Mouse (Mus musculus) cerebellum, adult 2 months (tissue): ENCODE measurements around the gene Fgfr2. TPM values are rescaled to one million over a fixed set of nuclear protein-coding genes. Genes with fewer than 3 reads are reported as not detected.

ENCODE experiments used
- DNase-seq, 2 experiments: peaks; one replicate each; pipeline ENCODE4 v3.0.0; 2021
- H3K27ac ChIP-seq: fragments of 200-500 bp; 2 replicates; pipeline ENCODE4 v1.5.1; 2012; ENCODE audit warnings: low read length, control low read depth, inconsistent platforms; ENCODE audit not compliant: insufficient read depth
- H3K27me3 ChIP-seq: fragments of 200-500 bp; 2 replicates; pipeline ENCODE4 v1.6.1; 2012; ENCODE audit warnings: inconsistent platforms, mild to moderate bottlenecking, low read length, moderate library complexity; ENCODE audit not compliant: control insufficient read depth, insufficient read depth
- H3K4me1 ChIP-seq: fragments of 200-500 bp; 2 replicates; pipeline ENCODE4 v1.6.1; 2011; ENCODE audit warnings: low read length; ENCODE audit not compliant: control insufficient read depth, insufficient read depth
- H3K4me3 ChIP-seq: fragments of 200-500 bp; replicated peaks from 2 replicates; pipeline ENCODE3; 2011; ENCODE audit warnings: mild to moderate bottlenecking, low read depth, low read length, control low read depth; ENCODE audit not compliant: insufficient read depth
- CTCF ChIP-seq: fragments of 200-500 bp; IDR thresholded peaks from 2 replicates; pipeline ENCODE4 v1.5.1; 2011; ENCODE audit warnings: low read depth, mild to moderate bottlenecking, control low read depth, low read length, moderate library complexity, borderline replicate concordance; ENCODE audit not compliant: insufficient read depth
- POLR2A ChIP-seq: fragments of 200-500 bp; IDR thresholded peaks from 2 replicates; pipeline ENCODE4 v1.6.1; 2011; ENCODE audit warnings: low read length, control low read depth, borderline replicate concordance; ENCODE audit not compliant: insufficient read depth
- whole genome bisulfite sequencing: fragments of 180-500 bp; shearing (Covaris S2); methylation state at CpG from one replicate; pipeline ENCODE4 v1.1.7; 2018; 5-methylcytosine and 5-hydroxymethylcytosine counted together
- polyA plus RNA-seq: library from polyadenylated mRNA; depleted of rRNA; stranded (reverse); fragments of >200 nt; gene quantifications from 2 replicates; pipeline ENCODE4 v1.2.3, GENCODE M21; 2012

Fgfr2 gene
- polyA plus RNA-seq, 1 experiment: 95.3 TPM

GRCm38 (mm10) chr7:132644605-132645279, 478.4 kb downstream of the Fgfr2 start:
- DNase-seq: no peak
- TF ChIP-seq CTCF: no peak
- TF ChIP-seq POLR2A: no peak
- Histone ChIP-seq H3K4me3 (no peak overlapping the region), H3K4me1 (no peaks in the 10 kb centered on the region), H3K27ac (no peak overlapping the region), H3K27me3 (no peaks in the 10 kb centered on the region)
- 89% methylated on average over 11 of the region's 11 CpGs for WGBS

GRCm38 (mm10) chr7:132641606-132642005, 481.5 kb downstream of the Fgfr2 start:
- Histone ChIP-seq H3K27ac (no peak overlapping the region), H3K27me3 (no peaks in the 10 kb centered on the region), H3K4me3 (no peak overlapping the region), H3K4me1 (0 out of 2 replicates have a peak, but pooled peaks cover 4% of the 10 kb centered on the region)
- 96% methylated on average over 1 of the region's 1 CpGs for WGBS
- no peak for DNase-seq
- TF ChIP-seq CTCF: no peak

- peak; percentile 28 to 37 for DNase-seq
- Histone ChIP-seq H3K27ac (no peak overlapping the region), H3K4me3 (no peak overlapping the region), H3K27me3 (no peaks in the 10 kb centered on the region), H3K4me1 (0 out of 2 replicates have a peak, but pooled peaks cover 4% of the 10 kb centered on the region)
- 18% methylated on average over 9 of the region's 9 CpGs for WGBS
- TF ChIP-seq CTCF: no peak
- TF ChIP-seq POLR2A: no peak
Measured at GRCm38 (mm10) chr7:132640946-132641345, 482.2 kb downstream of the Fgfr2 start.

- 0 out of 2 replicates have a peak, but pooled peaks cover 4% of the 10 kb centered on the region for H3K4me1 ChIP-seq
- 58% methylated on average over 12 of the region's 12 CpGs for WGBS
- no peaks in the 10 kb centered on the region for H3K27me3 ChIP-seq
- no peak overlapping the region for H3K4me3 ChIP-seq
- DNase-seq: peak; percentile 35 to 68
- H3K27ac ChIP-seq: no peak overlapping the region
- TF ChIP-seq POLR2A: no peak
- peak; percentile 86 for TF ChIP-seq CTCF
Measured at GRCm38 (mm10) chr7:132638446-132639087, 484.6 kb downstream of the Fgfr2 start.

GRCm38 (mm10) chr7:132637292-132637691, 485.9 kb downstream of the Fgfr2 start:
- WGBS: 50% methylated on average over 12 of the region's 12 CpGs
- no peak for DNase-seq
- TF ChIP-seq POLR2A: no peak
- Histone ChIP-seq H3K4me1 (0 out of 2 replicates have a peak, but pooled peaks cover 4% of the 10 kb centered on the region), H3K27ac (no peak overlapping the region), H3K27me3 (no peaks in the 10 kb centered on the region), H3K4me3 (no peak overlapping the region)

GRCm38 (mm10) chr7:132631313-132631712, 491.8 kb downstream of the Fgfr2 start:
- 26% methylated on average over 11 of the region's 11 CpGs for WGBS
- Histone ChIP-seq H3K27me3 (no peaks in the 10 kb centered on the region), H3K27ac (no peak overlapping the region), H3K4me3 (no peak overlapping the region), H3K4me1 (no peaks in the 10 kb centered on the region)
- DNase-seq: peak in 1 of 2 experiments; percentile 29
- TF ChIP-seq CTCF: no peak
- TF ChIP-seq POLR2A: no peak

- no peak overlapping the region for H3K27ac ChIP-seq
- WGBS: 86% methylated on average over 3 of the region's 3 CpGs
Measured at GRCm38 (mm10) chr7:132627448-132627847, 495.7 kb downstream of the Fgfr2 start.

GRCm38 (mm10) chr7:132626174-132626573, 497.0 kb downstream of the Fgfr2 start:
- 55% methylated on average over 4 of the region's 4 CpGs for WGBS
- DNase-seq: no peak
- Histone ChIP-seq H3K4me3 (no peak overlapping the region), H3K4me1 (no peaks in the 10 kb centered on the region), H3K27ac (no peak overlapping the region), H3K27me3 (no peaks in the 10 kb centered on the region)
- no peak for TF ChIP-seq POLR2A
- no peak for TF ChIP-seq CTCF

More at GRCm38 (mm10) chr7:132627448-132627847, 495.7 kb downstream of the Fgfr2 start:
- no peaks in the 10 kb centered on the region for H3K4me1 ChIP-seq
- no peak for DNase-seq
- TF ChIP-seq POLR2A (no peak), CTCF (no peak)
- no peak overlapping the region for H3K4me3 ChIP-seq
- H3K27me3 ChIP-seq: no peaks in the 10 kb centered on the region
